Mouse (Mus musculus) heart, embryonic 16.5 days (tissue): ENCODE measurements around the gene Notch2. TPM values are rescaled to one million over a fixed set of nuclear protein-coding genes. Genes with fewer than 3 reads are reported as not detected.
"Not testable (repeated sequence)": the region's sequence is repeated elsewhere in the genome, so short reads cannot be mapped to it uniquely, and the experiment has no call there.

ENCODE experiments used
- ATAC-seq: fragments of 200-750 bp; cut with Nextera tagmentation; replicated peaks from 2 replicates; pipeline ENCODE4 v1.8.0; 2017; ENCODE audit warnings: moderate number of reproducible peaks; ENCODE audit not compliant: insufficient read depth, low FRiP score; ENCODE audit errors: extremely low read depth
- H3K27ac ChIP-seq: fragments of 300-500 bp; sonication (generic); 2 replicates; pipeline ENCODE4 v1.5.1; 2014; ENCODE audit warnings: mild to moderate bottlenecking, low read length, control low read depth, moderate library complexity
- H3K27me3 ChIP-seq: fragments of 300-500 bp; sonication (generic); 2 replicates; pipeline ENCODE4 v1.6.1; 2014; ENCODE audit warnings: low read length, mixed read lengths; ENCODE audit not compliant: control insufficient read depth, insufficient read depth
- H3K36me3 ChIP-seq: fragments of 300-500 bp; sonication (generic); 2 replicates; pipeline ENCODE4 v1.6.1; 2014; ENCODE audit not compliant: control insufficient read depth, insufficient read depth
- H3K4me1 ChIP-seq: fragments of 300-500 bp; sonication (generic); 2 replicates; pipeline ENCODE4 v1.6.1; 2014; ENCODE audit warnings: low read length, mixed read lengths; ENCODE audit not compliant: control insufficient read depth, insufficient read depth
- H3K4me2 ChIP-seq: fragments of 300-500 bp; sonication (generic); 2 replicates; pipeline ENCODE4 v1.6.1; 2014; ENCODE audit warnings: low read depth, mild to moderate bottlenecking, control low read depth, low read length
- H3K4me3 ChIP-seq: fragments of 300-500 bp; sonication (generic); 2 replicates; pipeline ENCODE4 v1.5.1; 2014; ENCODE audit warnings: mild to moderate bottlenecking, control low read depth, low read length
- H3K9ac ChIP-seq: fragments of 300-500 bp; sonication (generic); 2 replicates; pipeline ENCODE4 v1.6.1; 2014; ENCODE audit warnings: low read length, control low read depth
- H3K9me3 ChIP-seq: fragments of 300-500 bp; sonication (generic); replicated peaks from 2 replicates; pipeline ENCODE4 v1.6.1; 2016; ENCODE audit warnings: low read length; ENCODE audit not compliant: control insufficient read depth
- WGBS: fragments of 180-500 bp; shearing (Covaris S2); extraction: QIAGEN DNeasy Blood & Tissue Kit; methylation state at CpG from one replicate; pipeline ENCODE4 v1.1.7; 2014; 5-methylcytosine and 5-hydroxymethylcytosine counted together
- polyA plus RNA-seq: library from polyadenylated mRNA; unstranded; fragments of >200 nt; fragmentation: Nextera tagmentation; extraction: Ambion mirVana; gene quantifications from 2 replicates; pipeline ENCODE4 v1.2.1, GENCODE M21; 2015

Gene Notch2
- polyA plus RNA-seq, 1 experiment from 2014 or later = 10.5 TPM

DNA sequence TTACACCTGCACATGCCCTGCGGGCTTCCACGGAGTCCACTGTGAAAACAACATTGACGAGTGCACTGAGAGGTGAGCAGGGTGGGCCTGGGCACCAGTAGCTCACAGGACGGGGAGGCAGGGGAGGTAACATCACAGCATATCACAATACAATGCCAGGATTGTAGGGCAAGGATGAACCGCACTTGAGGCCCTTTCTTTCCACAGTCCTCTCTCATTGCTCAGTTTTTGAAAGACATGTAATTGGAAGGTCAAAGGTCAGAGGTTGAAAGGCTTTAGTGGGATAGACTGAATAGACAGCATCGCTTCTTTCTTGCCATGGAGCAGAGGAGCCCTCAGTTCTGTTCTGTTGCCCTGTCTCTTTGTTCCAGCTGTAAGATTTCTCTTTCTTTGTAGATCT lies 107.6 kb downstream of the Notch2 start:
- Histone ChIP-seq H3K4me1 (no peaks in the 10 kb centered on the region), H3K9ac (no peak overlapping the region), H3K36me3 (peaks cover 60% of the 10 kb centered on the region), H3K9me3 (no peaks in the 10 kb centered on the region), H3K4me3 (no peak overlapping the region), H3K27ac (no peak overlapping the region), H3K27me3 (no peaks in the 10 kb centered on the region), H3K4me2 (no peak overlapping the region)
- no peak for ATAC-seq
- WGBS = 87% methylated on average over 6 of the region's 6 CpGs

DNA sequence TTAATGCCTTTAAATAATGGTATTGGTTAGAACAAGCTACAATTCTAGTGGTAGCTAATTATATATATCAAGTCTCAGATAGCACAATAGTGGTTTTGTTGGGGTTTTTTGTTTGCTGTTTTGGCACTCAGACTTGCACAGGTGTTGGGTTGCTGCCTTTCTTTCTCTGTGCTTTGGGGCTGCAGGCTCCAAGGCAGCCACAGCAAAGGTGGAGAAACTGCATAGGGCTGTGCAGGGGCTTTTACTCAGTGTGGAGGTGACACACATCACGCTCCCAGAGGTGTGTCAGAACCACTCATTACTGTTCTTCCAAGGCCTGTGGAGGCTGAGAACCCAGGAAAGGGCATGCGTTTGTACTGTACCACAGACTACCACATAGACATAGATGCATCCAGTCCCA lies 114.4 kb downstream of the Notch2 start:
- Histone ChIP-seq H3K27ac (no peak overlapping the region), H3K9ac (no peak overlapping the region), H3K36me3 (peaks cover 55% of the 10 kb centered on the region), H3K4me1 (peaks cover 3% of the 10 kb centered on the region; the same call in 1 of the 2 replicates), H3K27me3 (no peaks in the 10 kb centered on the region), H3K4me3 (no peak overlapping the region), H3K9me3 (no peaks in the 10 kb centered on the region), H3K4me2 (no peak overlapping the region)
- no peak for ATAC-seq
- 95% methylated on average over 2 of the region's 2 CpGs for WGBS

GRCm38 (mm10) chr3:98128716-98129115 lies 115.4 kb downstream of the Notch2 start:
- H3K4me3 ChIP-seq = no peak overlapping the region
- no peak overlapping the region for H3K9ac ChIP-seq
- no peaks in the 10 kb centered on the region for H3K9me3 ChIP-seq
- WGBS = 57% methylated on average over 5 of the region's 5 CpGs
- H3K36me3 ChIP-seq = peaks cover 52% of the 10 kb centered on the region
- no peak overlapping the region for H3K4me2 ChIP-seq
- H3K4me1 ChIP-seq = peaks cover 3% of the 10 kb centered on the region; the same call in 1 of the 2 replicates
- no peak for ATAC-seq
- no peak overlapping the region for H3K27ac ChIP-seq
- no peaks in the 10 kb centered on the region for H3K27me3 ChIP-seq

DNA sequence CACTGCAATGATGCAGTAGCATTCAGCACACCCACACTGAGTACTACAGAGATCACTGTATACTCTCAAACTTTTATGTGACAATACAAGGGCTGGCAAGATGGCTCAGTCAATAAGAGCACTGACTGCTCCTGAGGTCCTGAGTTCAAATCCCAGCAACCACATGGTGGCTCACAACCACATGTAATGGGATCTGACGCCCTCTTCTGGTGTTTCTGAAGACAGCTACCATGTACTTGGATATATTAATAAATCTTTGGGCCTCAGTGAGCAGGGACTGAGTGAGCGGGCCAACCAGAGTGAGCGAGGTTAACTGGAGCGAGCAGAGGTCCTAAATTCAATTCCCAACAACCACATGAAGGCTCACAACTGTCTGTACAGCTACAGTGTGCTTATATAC lies 118.8 kb downstream of the Notch2 start:
- 92% methylated on average over 4 of the region's 4 CpGs for WGBS
- peaks cover 55% of the 10 kb centered on the region for H3K36me3 ChIP-seq
- ATAC-seq = not testable (repeated sequence)

DNA sequence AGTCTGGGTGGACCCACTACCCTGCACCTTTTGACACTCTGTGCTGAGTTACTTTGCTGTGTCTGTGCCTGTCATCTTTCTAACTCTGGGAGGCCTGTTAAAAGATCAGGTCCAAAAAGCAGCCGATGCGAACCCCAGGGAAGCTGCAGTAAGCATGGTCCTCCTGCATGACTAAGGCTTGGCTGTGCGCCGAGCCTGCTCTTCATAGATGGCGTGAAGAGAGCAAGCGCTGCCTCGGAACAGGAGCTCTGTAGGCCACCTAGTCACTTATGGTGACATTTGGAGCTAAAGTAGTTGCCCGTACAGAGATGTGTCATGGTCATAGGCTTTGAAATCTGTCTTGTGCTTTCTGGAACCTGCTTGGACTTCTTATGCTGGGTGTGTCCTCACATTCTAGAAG lies 119.3 kb downstream of the Notch2 start:
- Histone ChIP-seq H3K27ac (no peak overlapping the region), H3K27me3 (no peaks in the 10 kb centered on the region), H3K36me3 (peaks cover 59% of the 10 kb centered on the region), H3K9me3 (no peaks in the 10 kb centered on the region), H3K9ac (no peak overlapping the region), H3K4me2 (no peak overlapping the region), H3K4me1 (peaks cover 3% of the 10 kb centered on the region; the same call in 1 of the 2 replicates), H3K4me3 (no peak overlapping the region)
- ATAC-seq = no peak
- WGBS = 85% methylated on average over 8 of the region's 8 CpGs

More for the DNA sequence above, 118.8 kb downstream of the Notch2 start:
- not testable (repeated sequence) for H3K9me3 ChIP-seq, H3K4me2 ChIP-seq, H3K4me1 ChIP-seq, H3K4me3 ChIP-seq, H3K27ac ChIP-seq, H3K9ac ChIP-seq, H3K27me3 ChIP-seq

DNA sequence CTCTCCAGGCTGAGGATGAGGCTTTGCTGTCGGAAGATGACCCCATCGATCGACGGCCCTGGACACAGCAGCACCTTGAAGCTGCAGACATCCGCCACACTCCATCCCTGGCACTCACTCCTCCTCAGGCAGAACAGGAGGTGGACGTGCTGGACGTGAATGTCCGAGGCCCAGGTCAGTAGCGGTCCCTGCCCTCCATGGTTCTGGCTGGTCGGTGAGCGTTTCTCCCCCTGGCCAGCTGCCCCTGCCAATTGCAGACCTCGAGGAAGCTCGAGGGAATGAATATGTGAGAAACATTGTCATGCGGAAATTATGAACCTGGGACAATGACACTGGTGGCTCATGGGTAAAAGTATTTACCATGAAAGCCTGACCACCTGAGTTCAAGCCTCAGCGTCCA lies 128.1 kb downstream of the Notch2 start:
- WGBS = 96% methylated on average over 15 of the region's 15 CpGs
- no peaks in the 10 kb centered on the region for H3K27me3 ChIP-seq
- no peaks in the 10 kb centered on the region for H3K9me3 ChIP-seq
- H3K9ac ChIP-seq = no peak overlapping the region
- no peak overlapping the region for H3K4me3 ChIP-seq
- ATAC-seq = no peak
- no peak overlapping the region for H3K27ac ChIP-seq
- H3K36me3 ChIP-seq = peaks cover 78% of the 10 kb centered on the region
- no peaks in the 10 kb centered on the region for H3K4me1 ChIP-seq
- no peak overlapping the region for H3K4me2 ChIP-seq

DNA sequence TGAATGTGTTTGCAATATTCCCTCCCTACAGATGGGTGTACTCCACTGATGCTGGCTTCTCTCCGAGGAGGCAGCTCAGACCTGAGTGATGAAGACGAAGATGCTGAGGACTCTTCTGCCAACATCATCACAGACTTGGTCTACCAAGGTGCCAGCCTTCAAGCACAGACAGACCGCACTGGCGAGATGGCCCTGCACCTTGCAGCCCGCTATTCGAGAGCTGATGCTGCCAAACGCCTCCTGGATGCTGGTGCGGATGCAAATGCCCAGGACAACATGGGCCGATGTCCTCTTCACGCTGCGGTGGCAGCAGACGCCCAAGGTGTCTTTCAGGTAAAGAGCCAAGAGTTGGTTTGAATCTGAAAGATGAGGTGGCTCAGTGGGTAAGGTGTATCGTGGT lies 129.5 kb downstream of the Notch2 start:
- Histone ChIP-seq H3K36me3 (peaks cover 80% of the 10 kb centered on the region), H3K27me3 (no peaks in the 10 kb centered on the region), H3K9ac (no peak overlapping the region), H3K4me1 (no peaks in the 10 kb centered on the region), H3K27ac (no peak overlapping the region), H3K4me3 (no peak overlapping the region), H3K9me3 (no peaks in the 10 kb centered on the region), H3K4me2 (no peak overlapping the region)
- WGBS = 98% methylated on average over 13 of the region's 13 CpGs
- ATAC-seq = no peak

- 82% methylated on average over 10 of the region's 10 CpGs for WGBS
- Histone ChIP-seq H3K4me3 (no peak overlapping the region), H3K36me3 (peaks cover 67% of the 10 kb centered on the region), H3K9ac (no peak overlapping the region), H3K4me1 (no peaks in the 10 kb centered on the region), H3K9me3 (no peaks in the 10 kb centered on the region), H3K27ac (no peak overlapping the region), H3K27me3 (no peaks in the 10 kb centered on the region), H3K4me2 (no peak overlapping the region)
- no peak for ATAC-seq
Observed at GRCm38 (mm10) chr3:98145204-98145603, 131.9 kb downstream of the Notch2 start.

DNA sequence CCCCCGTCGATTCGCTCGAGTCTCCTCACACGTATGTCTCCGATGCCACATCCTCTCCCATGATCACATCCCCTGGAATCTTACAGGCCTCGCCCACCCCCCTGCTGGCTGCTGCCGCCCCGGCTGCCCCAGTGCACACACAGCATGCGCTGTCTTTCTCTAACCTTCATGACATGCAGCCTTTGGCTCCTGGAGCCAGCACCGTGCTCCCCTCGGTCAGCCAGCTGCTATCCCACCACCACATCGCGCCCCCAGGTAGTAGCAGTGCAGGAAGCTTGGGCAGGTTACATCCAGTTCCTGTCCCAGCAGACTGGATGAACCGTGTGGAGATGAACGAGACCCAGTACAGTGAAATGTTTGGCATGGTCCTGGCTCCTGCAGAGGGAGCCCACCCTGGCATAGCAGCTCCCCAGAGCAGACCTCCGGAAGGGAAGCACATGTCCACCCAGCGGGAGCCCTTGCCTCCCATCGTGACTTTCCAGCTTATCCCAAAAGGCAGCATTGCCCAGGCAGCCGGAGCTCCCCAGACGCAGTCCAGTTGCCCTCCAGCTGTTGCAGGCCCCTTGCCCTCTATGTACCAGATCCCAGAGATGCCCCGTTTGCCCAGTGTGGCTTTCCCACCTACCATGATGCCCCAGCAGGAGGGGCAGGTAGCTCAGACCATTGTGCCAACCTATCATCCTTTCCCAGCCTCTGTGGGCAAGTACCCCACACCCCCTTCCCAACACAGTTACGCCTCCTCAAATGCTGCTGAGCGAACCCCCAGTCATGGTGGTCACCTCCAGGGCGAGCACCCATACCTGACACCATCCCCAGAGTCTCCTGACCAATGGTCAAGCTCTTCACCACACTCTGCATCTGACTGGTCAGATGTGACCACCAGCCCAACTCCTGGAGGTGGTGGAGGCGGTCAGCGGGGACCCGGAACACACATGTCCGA lies 133.4 kb downstream of the Notch2 start:
- Histone ChIP-seq H3K27me3 (no peaks in the 10 kb centered on the region), H3K9me3 (no peaks in the 10 kb centered on the region), H3K36me3 (peaks cover 56% of the 10 kb centered on the region), H3K4me2 (no peak overlapping the region), H3K4me3 (no peak overlapping the region), H3K4me1 (no peaks in the 10 kb centered on the region), H3K27ac (no peak overlapping the region), H3K9ac (no peak overlapping the region)
- WGBS = 95% methylated on average over 29 of the region's 29 CpGs
- ATAC-seq = no peak
